Comparison of ENCODE assay signal across 18 mouse cellular contexts in the genomic region with DNA sequence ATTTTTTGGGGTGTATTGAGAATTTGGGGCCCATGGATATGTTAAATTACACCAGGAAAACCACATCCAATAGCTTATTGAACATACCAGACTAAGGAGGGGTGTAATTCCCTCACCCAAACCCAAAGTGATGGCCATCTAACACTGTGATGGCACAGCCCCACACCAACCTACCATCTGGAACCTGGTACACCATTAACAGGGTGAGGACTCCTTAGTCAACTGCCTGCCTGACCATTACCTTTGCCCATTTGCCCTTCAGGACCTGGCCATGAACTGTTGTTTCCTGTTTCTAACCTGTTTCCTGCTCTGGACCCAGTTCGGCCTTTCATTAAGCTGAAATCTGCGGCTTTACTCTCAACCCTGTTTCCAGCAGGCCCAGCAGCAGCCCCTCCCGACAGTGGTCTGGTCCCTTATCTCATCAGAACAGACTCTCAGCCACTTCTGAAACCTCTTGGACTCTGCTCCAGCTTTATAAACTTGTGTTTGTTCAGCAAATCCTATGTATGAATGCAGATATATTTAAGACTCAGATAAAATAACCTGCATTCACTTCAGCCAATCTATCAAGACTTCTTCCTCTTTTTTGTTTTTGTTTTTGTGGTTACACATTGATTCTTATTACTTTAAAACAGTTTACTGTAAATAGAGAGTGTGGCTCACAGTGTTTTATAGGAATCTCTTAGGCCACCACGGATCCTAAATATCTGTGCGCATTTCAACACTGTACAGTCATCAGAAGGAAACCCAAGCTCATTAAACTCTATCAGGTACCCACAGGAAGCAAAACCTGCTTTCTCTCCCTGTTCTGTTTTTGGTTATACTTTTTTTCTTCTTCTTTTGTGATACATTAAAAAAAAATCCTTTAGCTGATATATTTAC.
A peak's percentile ranks its signal among the peaks of the same experiment; 100 is the strongest.
DNase-seq lines count a peak whose midpoint lies in the region; ATAC-seq lines count a peak whose summit lies in the region.
"Had no signal": no experiment of that assay in that cellular context is flagged by ENCODE, and none has a peak within 500 bp of the region (broad histone marks: within the 10 kb centered on the region; RNA-seq: fewer than 3 reads in every experiment).

No protein-coding gene starts in this region.

- no peaks in the 10 kb centered on the region for H3K9me3 ChIP-seq in heart, embryonic 13.5 days
- no peaks in the 10 kb centered on the region for H3K9me3 ChIP-seq in megakaryocyte, embryonic 14.5 days
- H3K9me3 ChIP-seq: embryonic facial prominence, embryonic 12.5 days; hindbrain, embryonic 12.5 days; midbrain, embryonic 10.5 days had no signal

- no peak for DNase-seq in heart, adult 11 months
- DNase-seq in c-Kit-negative CD71-positive TER-119-positive erythroid progenitor cells, embryonic 14.5 days (ENCODE audit: low read depth, low spot score): peak; percentile 20
- peak; percentile 21 for DNase-seq in liver
- no peak for DNase-seq in frontal cortex, adult 2 months (ENCODE audit: extremely low spot score in 1 of 2, low spot score in 1 of 2)
- no peak for DNase-seq in cerebellum, adult 11-12 months
- no peak for DNase-seq in right cerebral cortex, adult 2 months (ENCODE audit: low spot score in 2 of 2)
- DNase-seq: cerebellum, adult 9-10 months; kidney, adult 9 months; lung, adult 18-20 months; right cerebral cortex, adult 18-20 months had no signal

- 33% methylated on average over 5 of the region's 5 CpGs for WGBS in heart, embryonic 13.5 days

- ATAC-seq in heart, embryonic 13.5 days (ENCODE audit: extremely low read depth, insufficient number of reproducible peaks, low FRiP score, low TSS enrichment): no peak
- ATAC-seq: activated CD4-positive, CD25-positive, alpha-beta regulatory T cell, adult 4 months had no signal

- H3K4me3 ChIP-seq in heart, embryonic 13.5 days: no peak overlapping the region
- peak overlapping the region; percentile 73 for H3K4me3 ChIP-seq in megakaryocyte, embryonic 14.5 days (replicated peaks)
- H3K4me3 ChIP-seq: embryonic facial prominence, embryonic 12.5 days; hindbrain, embryonic 12.5 days; layer of hippocampus, adult 2 months; midbrain, embryonic 10.5 days; myocyte had no signal

- H3K27ac ChIP-seq in heart, embryonic 13.5 days (replicated peaks): 0 out of 2 replicates have a peak overlapping the region, but pooled peaks have one; percentile 21
- H3K27ac ChIP-seq: embryonic facial prominence, embryonic 12.5 days; hindbrain, embryonic 12.5 days; layer of hippocampus, adult 2 months; midbrain, embryonic 10.5 days had no signal

- peaks cover 13% of the 10 kb centered on the region for H3K4me1 ChIP-seq in heart, embryonic 13.5 days
- H3K4me1 ChIP-seq in megakaryocyte, embryonic 14.5 days: peaks cover 24% of the 10 kb centered on the region
- H3K4me1 ChIP-seq: embryonic facial prominence, embryonic 12.5 days; hindbrain, embryonic 12.5 days had no signal

- H3K27me3 ChIP-seq in heart, embryonic 13.5 days (replicated peaks): no peaks in the 10 kb centered on the region
- no peaks in the 10 kb centered on the region for H3K27me3 ChIP-seq in megakaryocyte, embryonic 14.5 days (replicated peaks)
- H3K27me3 ChIP-seq: embryonic facial prominence, embryonic 12.5 days; hindbrain, embryonic 12.5 days had no signal

- H3K9ac ChIP-seq in heart, embryonic 13.5 days: no peak overlapping the region
- H3K9ac ChIP-seq: embryonic facial prominence, embryonic 12.5 days; hindbrain, embryonic 12.5 days had no signal

- H3K4me2 ChIP-seq in heart, embryonic 13.5 days: no peak overlapping the region
- H3K4me2 ChIP-seq: embryonic facial prominence, embryonic 12.5 days; hindbrain, embryonic 12.5 days had no signal

- no peaks in the 10 kb centered on the region for H3K36me3 ChIP-seq in heart, embryonic 13.5 days
- no peaks in the 10 kb centered on the region for H3K36me3 ChIP-seq in megakaryocyte, embryonic 14.5 days (replicated peaks; ENCODE audit: low read length)
- H3K36me3 ChIP-seq: embryonic facial prominence, embryonic 12.5 days; hindbrain, embryonic 12.5 days; midbrain, embryonic 10.5 days had no signal

Comparison
In these comparisons a context has a peak if more than half of its experiments do, and no peak if none do; other contexts are left out.
1. DNase-seq: peak in c-Kit-negative CD71-positive TER-119-positive erythroid progenitor cells, embryonic 14.5 days (single experiment) and liver (single experiment); none in heart, adult 11 months (single experiment), frontal cortex, adult 2 months (0 of 2), cerebellum, adult 11-12 months (single experiment) and right cerebral cortex, adult 2 months (0 of 2).